Mouse (Mus musculus): Measurements from ENCODE around the gene Rbfox1.

DNA sequence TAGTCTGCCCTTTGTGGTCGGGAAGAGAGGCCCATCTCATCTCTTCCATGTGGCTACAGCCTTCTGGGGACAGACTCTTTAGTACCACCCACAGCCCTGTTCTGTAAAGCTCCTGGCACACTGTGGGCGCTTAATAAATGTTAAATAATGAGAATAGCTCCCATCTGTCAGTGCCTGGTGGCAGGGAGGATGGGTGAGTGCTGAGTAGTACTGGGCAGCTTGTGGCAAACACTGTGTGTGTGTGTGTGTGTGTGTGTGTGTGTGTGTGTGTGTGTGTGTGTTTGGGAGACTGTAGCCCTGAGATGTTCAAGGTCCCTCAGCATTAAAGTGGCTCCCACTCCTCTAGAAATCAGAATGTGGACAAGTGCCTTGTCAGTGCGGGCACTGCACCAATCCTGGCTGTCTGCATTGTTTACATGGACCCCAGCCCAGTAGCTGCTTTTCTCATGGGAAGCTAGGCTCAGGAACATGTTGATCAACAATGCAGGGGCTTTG lies 1196.0 kb downstream of the Rbfox1 start:
- TF ChIP-seq CTCF (IDR thresholded peaks at IDR 0.05; ENCODE audit: low read depth, low read length) (no peak), POLR2AphosphoS5 (IDR thresholded peaks at IDR 0.05; ENCODE audit: insufficient replicate concordance, low read depth, low read length) (no peak), GATA1 (IDR thresholded peaks at IDR 0.05; ENCODE audit: borderline replicate concordance, low read length) (no peak), TAL1 (conservative IDR thresholded peaks at IDR 0.05; ENCODE audit: low read depth, low read length) (no peak), GATA2 (IDR thresholded peaks at IDR 0.05; ENCODE audit: borderline replicate concordance, low read depth, low read length) (no peak)
